7 mouse cellular contexts compared by ENCODE assay signal in genomic region chr17:46704887-46705835, GRCm38 (mm10). TPM values are rescaled to one million over a fixed set of nuclear protein-coding genes. Genes with fewer than 3 reads are reported as not detected.
DNase-seq lines count a peak whose midpoint lies in the region; ATAC-seq lines count a peak whose summit lies in the region.

Gene Ppp2r5d (minus strand): TSS chr17:46705111.

- H3K27ac ChIP-seq in embryonic facial prominence, embryonic 11.5 days (replicated peaks; ENCODE audit: low read depth, low read length): peak within 1 kb of the TSS; percentile 85
- H3K27ac ChIP-seq in limb, embryonic 10.5 days: peak within 1 kb of the TSS; percentile 94
- peak within 1 kb of the TSS; percentile 93 for H3K27ac ChIP-seq in midbrain, embryonic 13.5 days

- peaks cover 10% of the 10 kb centered on the region for H3K4me1 ChIP-seq in embryonic facial prominence, embryonic 11.5 days (ENCODE audit: control insufficient read depth, insufficient read depth, low read length)
- H3K4me1 ChIP-seq in limb, embryonic 10.5 days: peaks cover 39% of the 10 kb centered on the region
- peaks cover 48% of the 10 kb centered on the region for H3K4me1 ChIP-seq in midbrain, embryonic 13.5 days (replicated peaks)

- DNase-seq in adrenal gland, postnatal 14 days: peak; percentile 97
- DNase-seq in embryonic facial prominence, embryonic 11.5 days (ENCODE audit: low spot score): peak; percentile 99
- peak; percentile 98 for DNase-seq in kidney, adult 11 months
- DNase-seq in limb, embryonic 10.5 days (ENCODE audit: low spot score): peak; percentile 90
- peak; percentile 96 for DNase-seq in spleen, adult 12 weeks (ENCODE audit: low spot score)

- no peaks in the 10 kb centered on the region for H3K27me3 ChIP-seq in embryonic facial prominence, embryonic 11.5 days (ENCODE audit: control insufficient read depth, insufficient read depth, low read length)
- H3K27me3 ChIP-seq in limb, embryonic 10.5 days (ENCODE audit: low read depth, poor library complexity, severe bottlenecking): no peaks in the 10 kb centered on the region
- no peaks in the 10 kb centered on the region for H3K27me3 ChIP-seq in midbrain, embryonic 13.5 days

- peak within 1 kb of the TSS; percentile 70 for H3K4me2 ChIP-seq in embryonic facial prominence, embryonic 11.5 days (ENCODE audit: low read depth, low read length)
- H3K4me2 ChIP-seq in midbrain, embryonic 13.5 days (replicated peaks): peak within 1 kb of the TSS; percentile 82

- H3K9me3 ChIP-seq in embryonic facial prominence, embryonic 11.5 days (replicated peaks; ENCODE audit: control insufficient read depth, low read length): no peaks in the 10 kb centered on the region
- no peaks in the 10 kb centered on the region for H3K9me3 ChIP-seq in limb, embryonic 10.5 days (replicated peaks)
- no peaks in the 10 kb centered on the region for H3K9me3 ChIP-seq in midbrain, embryonic 13.5 days

- peak within 1 kb of the TSS; percentile 91 for H3K4me3 ChIP-seq in embryonic facial prominence, embryonic 11.5 days (ENCODE audit: low read depth, low read length)
- H3K4me3 ChIP-seq in limb, embryonic 10.5 days: peak within 1 kb of the TSS; percentile 95
- peak within 1 kb of the TSS; percentile 91 for H3K4me3 ChIP-seq in midbrain, embryonic 13.5 days (replicated peaks)

- H3K9ac ChIP-seq in embryonic facial prominence, embryonic 11.5 days (replicated peaks; ENCODE audit: low read length): peak within 1 kb of the TSS; percentile 90
- H3K9ac ChIP-seq in midbrain, embryonic 13.5 days (replicated peaks): peak within 1 kb of the TSS; percentile 97

- H3K36me3 ChIP-seq in embryonic facial prominence, embryonic 11.5 days (replicated peaks; ENCODE audit: control insufficient read depth, insufficient read depth, low read depth, low read length): no peaks in the 10 kb centered on the region
- H3K36me3 ChIP-seq in limb, embryonic 10.5 days: peaks cover 22% of the 10 kb centered on the region
- H3K36me3 ChIP-seq in midbrain, embryonic 13.5 days: peaks cover 4% of the 10 kb centered on the region; the same call in 1 of the 2 replicates

- ATAC-seq in embryonic facial prominence, embryonic 11.5 days (replicated peaks; ENCODE audit: insufficient number of reproducible peaks, low FRiP score, low TSS enrichment, low read depth): peak; percentile 94
- peak; percentile 96 for ATAC-seq in granulocyte monocyte progenitor cell, adult 5-6 weeks (replicated peaks; ENCODE audit: poor library complexity, severe bottlenecking)
- peak; percentile 96 for ATAC-seq in midbrain, embryonic 13.5 days

- under 1% methylated on average over 48 of the region's 48 CpGs for WGBS in embryonic facial prominence, embryonic 11.5 days
- 2% methylated on average over 48 of the region's 48 CpGs for WGBS in limb, embryonic 10.5 days
- 2% methylated on average over 48 of the region's 48 CpGs for WGBS in midbrain, embryonic 13.5 days

RNA-seq across cellular contexts. Expression of gene Ppp2r5d, which starts in this region (rescaled TPM):
- 47.1 and 49.0 TPM in 2 replicates for total RNA-seq in adrenal gland, postnatal 14 days (2021)
- polyA plus RNA-seq in embryonic facial prominence, embryonic 11.5 days (2014; fragmentation: Nextera tagmentation; extraction: Ambion mirVana): 111 and 115 TPM in 2 replicates
- total RNA-seq in granulocyte monocyte progenitor cell, adult 5-6 weeks (2014; fragmentation: Nextera tagmentation): 48.7 and 49.3 TPM in 2 replicates
- 45.9 and 57.1 TPM in 2 replicates for total RNA-seq in granulocyte monocyte progenitor cell, adult 5-6 weeks (2017)
- 152 and 160 TPM in 2 replicates for polyA plus RNA-seq in limb, embryonic 10.5 days (2016; fragmentation: Nextera tagmentation; extraction: Ambion mirVana)
- 88.6 and 94.5 TPM in 2 replicates for polyA plus RNA-seq in midbrain, embryonic 13.5 days (2015; fragmentation: Nextera tagmentation; extraction: Ambion mirVana)

Comparison
In these comparisons a context has a peak if more than half of its experiments do, and no peak if none do; other contexts are left out.
1. Peak in every context shown above with its lines: DNase-seq, ATAC-seq, H3K4me3 ChIP-seq and H3K27ac ChIP-seq.